Mouse (Mus musculus) heart, postnatal 0 days (tissue): ENCODE data around the gene Clk2. TPM values are rescaled to one million over a fixed set of nuclear protein-coding genes. Genes with fewer than 3 reads are reported as not detected.
A peak's percentile ranks its signal among the peaks of the same experiment; 100 is the strongest.

ENCODE experiments used
- ATAC-seq: fragments of 200-750 bp; cut with Nextera tagmentation; 2 replicates; pipeline ENCODE4 v1.8.0; 2017; ENCODE audit warnings: low read depth, moderate number of reproducible peaks, moderate library complexity; ENCODE audit not compliant: insufficient read depth
- DNase-seq: peaks from one replicate; pipeline ENCODE4 v3.0.0-alpha.2; 2016; ENCODE audit warnings: low spot score
- H3K27ac ChIP-seq: fragments of 300-500 bp; sonication (generic); 2 replicates; pipeline ENCODE4 v1.5.1; 2014; ENCODE audit warnings: low read depth, mild to moderate bottlenecking
- H3K27me3 ChIP-seq: fragments of 300-500 bp; sonication (generic); 2 replicates; pipeline ENCODE4 v1.6.1; 2014; ENCODE audit warnings: low read length, mixed read lengths; ENCODE audit not compliant: control insufficient read depth, insufficient read depth
- H3K36me3 ChIP-seq: fragments of 300-500 bp; sonication (generic); replicated peaks from 2 replicates; pipeline ENCODE4 v1.6.1; 2014; ENCODE audit warnings: low read length, mixed read lengths; ENCODE audit not compliant: control insufficient read depth, insufficient read depth
- H3K4me1 ChIP-seq: fragments of 300-500 bp; sonication (generic); 2 replicates; pipeline ENCODE4 v1.6.1; 2014; ENCODE audit warnings: antibody characterized with exemption; ENCODE audit not compliant: control insufficient read depth, insufficient read depth
- H3K4me2 ChIP-seq: fragments of 300-500 bp; sonication (generic); 2 replicates; pipeline ENCODE4 v1.6.1; 2014; ENCODE audit warnings: low read depth, mild to moderate bottlenecking, low read length, moderate library complexity
- H3K4me3 ChIP-seq: fragments of 300-500 bp; sonication (generic); 2 replicates; pipeline ENCODE4 v1.5.1; 2014; ENCODE audit warnings: low read depth, low read length
- H3K9ac ChIP-seq: fragments of 300-500 bp; sonication (generic); replicated peaks from 2 replicates; pipeline ENCODE4 v1.6.1; 2014; ENCODE audit warnings: low read depth, low read length, mixed read lengths
- H3K9me3 ChIP-seq: fragments of 300-500 bp; sonication (generic); replicated peaks from 2 replicates; pipeline ENCODE4 v1.6.1; 2016; ENCODE audit warnings: low read length; ENCODE audit not compliant: control insufficient read depth
- CTCF ChIP-seq: IDR thresholded peaks from 2 replicates; pipeline ENCODE4 v1.5.1; 2016; ENCODE audit warnings: antibody characterized with exemption, control low read depth, low read depth
- EP300 ChIP-seq: IDR thresholded peaks from 2 replicates; pipeline ENCODE4 v1.6.1; 2016; ENCODE audit warnings: antibody characterized with exemption, low read depth
- WGBS: fragments of 180-500 bp; shearing (Covaris S2); extraction: QIAGEN DNeasy Blood & Tissue Kit; methylation state at CpG from one replicate; pipeline ENCODE4 v1.1.7; 2014; 5-methylcytosine and 5-hydroxymethylcytosine counted together
- polyA plus RNA-seq: library from polyadenylated mRNA; unstranded; fragments of >200 nt; fragmentation: Nextera tagmentation; extraction: Ambion mirVana; gene quantifications from 2 replicates; pipeline ENCODE4 v1.2.1, GENCODE M21; 2015
- total RNA-seq: library from RNA; depleted of rRNA; stranded (reverse); fragments of >200 nt; gene quantifications from 2 replicates; pipeline ENCODE4 v1.2.3, GENCODE M21; 2014; ENCODE audit warnings: low replicate concordance

The Clk2 gene
- total and polyA plus RNA-seq, 2 experiments from 2014 or later, result 8.5 to 22.7 TPM

DNA sequence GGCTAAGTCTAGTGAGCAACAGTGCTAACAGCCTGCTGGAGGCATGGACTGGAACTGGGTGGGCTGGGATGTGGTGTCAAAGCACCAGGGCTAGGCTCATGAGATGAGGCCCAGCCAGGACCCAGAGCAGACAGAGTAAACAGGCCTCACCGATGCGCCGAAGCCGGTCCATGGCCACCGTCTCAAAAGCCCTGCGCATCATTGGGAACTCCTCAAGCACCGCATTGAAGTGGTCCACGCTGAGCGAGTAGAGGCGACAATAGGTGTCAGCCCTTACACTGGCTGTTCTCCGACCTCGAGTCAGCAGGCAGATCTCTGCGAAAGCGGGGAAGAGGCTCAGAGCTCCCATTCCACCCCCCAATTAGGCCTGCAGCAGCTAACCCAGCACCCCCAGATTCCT lies 16.0 kb upstream of the Clk2 start:
- H3K9ac ChIP-seq, result no peak overlapping the region
- H3K4me1 ChIP-seq, result no peaks in the 10 kb centered on the region
- WGBS, result 79% methylated on average over 14 of the region's 14 CpGs
- no peaks in the 10 kb centered on the region for H3K36me3 ChIP-seq
- H3K4me2 ChIP-seq, result no peak overlapping the region
- peaks cover 57% of the 10 kb centered on the region for H3K27me3 ChIP-seq
- H3K4me3 ChIP-seq, result no peak overlapping the region
- TF ChIP-seq CTCF, result no peak
- TF ChIP-seq EP300, result no peak
- H3K9me3 ChIP-seq, result no peaks in the 10 kb centered on the region
- no peak overlapping the region for H3K27ac ChIP-seq
- ATAC-seq, result no peak
- no peak for DNase-seq

DNA sequence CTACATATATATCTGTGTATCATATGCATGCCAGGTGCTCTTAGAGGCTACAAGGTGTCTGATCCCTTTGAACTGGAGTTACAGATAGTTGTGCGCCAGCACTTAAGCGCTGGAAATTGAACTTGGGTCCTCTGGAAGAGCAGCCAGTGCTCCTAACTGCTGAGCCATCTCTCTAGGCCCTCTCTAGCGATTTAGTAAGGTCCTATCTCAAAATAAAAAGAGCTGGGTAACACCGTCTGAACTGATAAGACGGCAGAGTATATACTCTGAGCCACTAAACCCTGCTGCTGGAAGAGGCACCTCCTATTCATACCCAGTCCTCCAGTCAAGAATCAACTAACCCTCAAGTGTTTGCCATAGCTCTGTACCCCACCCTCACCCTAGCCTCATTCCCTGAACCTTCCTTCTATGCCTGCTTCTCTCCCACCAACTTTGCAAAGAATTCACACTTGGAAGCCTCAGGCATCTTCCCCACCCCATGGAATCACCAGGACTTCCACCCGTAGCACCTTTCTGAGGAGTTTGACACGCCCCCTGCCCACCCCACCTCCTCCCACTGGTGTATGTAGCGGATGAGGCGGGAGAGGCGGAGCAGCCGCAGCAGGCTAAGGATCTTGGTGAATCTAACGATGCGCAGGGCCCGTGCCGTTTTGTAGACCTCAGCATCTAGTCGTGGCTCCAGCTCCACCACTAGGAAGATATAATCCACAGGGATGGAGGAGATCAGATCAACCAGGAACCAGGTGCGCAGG lies 12.3 kb upstream of the Clk2 start:
- ATAC-seq (no peak), DNase-seq (no peak)
- Histone ChIP-seq H3K27me3 (peaks cover 42% of the 10 kb centered on the region), H3K27ac (no peak overlapping the region), H3K4me3 (no peak overlapping the region), H3K4me1 (no peaks in the 10 kb centered on the region), H3K36me3 (no peaks in the 10 kb centered on the region), H3K4me2 (no peak overlapping the region), H3K9me3 (no peaks in the 10 kb centered on the region), H3K9ac (no peak overlapping the region)
- WGBS, result 50% methylated on average over 17 of the region's 17 CpGs
- no peak for TF ChIP-seq EP300
- TF ChIP-seq CTCF, result no peak

DNA sequence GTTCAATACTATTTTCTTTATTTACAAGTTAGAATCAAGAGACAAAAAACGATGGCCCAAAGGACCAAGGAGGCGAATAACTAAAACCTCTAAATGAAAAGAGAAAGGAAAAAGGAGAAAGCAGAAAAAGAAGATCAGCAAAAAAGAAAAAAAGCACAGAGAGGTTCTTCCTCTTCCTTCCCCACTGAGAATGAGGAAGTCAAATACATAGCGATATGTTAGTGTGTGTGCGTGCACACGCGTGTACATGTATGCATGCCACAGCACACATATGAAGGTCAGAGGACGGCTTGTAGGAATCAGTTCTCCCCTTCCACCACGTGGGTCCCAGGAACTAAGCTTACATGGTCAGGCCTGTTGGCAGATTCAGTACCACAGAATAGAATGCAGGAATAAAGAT lies 7.6 kb upstream of the Clk2 start:
- 80% methylated on average over 8 of the region's 8 CpGs for WGBS
- no peak for TF ChIP-seq EP300
- no peak for TF ChIP-seq CTCF
- no peak overlapping the region for H3K27ac ChIP-seq
- ATAC-seq (no peak), DNase-seq (no peak)
- H3K27me3 ChIP-seq, result peaks cover 23% of the 10 kb centered on the region
- no peak overlapping the region for H3K4me2 ChIP-seq
- no peaks in the 10 kb centered on the region for H3K9me3 ChIP-seq
- H3K4me1 ChIP-seq, result peaks cover 6% of the 10 kb centered on the region; the same call in 1 of the 2 replicates
- no peak overlapping the region for H3K4me3 ChIP-seq
- H3K36me3 ChIP-seq, result no peaks in the 10 kb centered on the region
- H3K9ac ChIP-seq, result no peak overlapping the region

DNA sequence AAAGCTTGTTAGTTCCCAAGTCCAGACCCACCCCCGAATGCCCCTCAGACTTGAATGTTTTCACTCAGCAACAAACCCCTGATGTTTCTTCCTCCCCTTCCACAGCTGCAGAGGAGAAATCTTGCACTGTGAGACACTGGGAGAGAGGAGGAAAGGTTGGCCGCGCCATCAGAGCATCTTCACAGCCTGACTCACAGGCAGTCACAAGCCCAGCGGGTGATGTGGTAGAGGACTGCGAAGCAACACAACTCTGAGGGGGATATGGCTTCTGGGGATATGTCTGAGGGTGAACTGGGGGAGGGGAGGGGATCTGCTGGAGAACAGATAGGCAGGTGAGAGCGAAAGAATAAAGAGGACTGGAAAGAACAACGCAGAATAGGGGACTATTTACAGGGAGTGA lies 5.9 kb upstream of the Clk2 start:
- H3K4me3 ChIP-seq, result no peak overlapping the region
- H3K4me1 ChIP-seq, result peaks cover 6% of the 10 kb centered on the region; the same call in 1 of the 2 replicates
- 16% methylated on average over 7 of the region's 7 CpGs for WGBS

DNA sequence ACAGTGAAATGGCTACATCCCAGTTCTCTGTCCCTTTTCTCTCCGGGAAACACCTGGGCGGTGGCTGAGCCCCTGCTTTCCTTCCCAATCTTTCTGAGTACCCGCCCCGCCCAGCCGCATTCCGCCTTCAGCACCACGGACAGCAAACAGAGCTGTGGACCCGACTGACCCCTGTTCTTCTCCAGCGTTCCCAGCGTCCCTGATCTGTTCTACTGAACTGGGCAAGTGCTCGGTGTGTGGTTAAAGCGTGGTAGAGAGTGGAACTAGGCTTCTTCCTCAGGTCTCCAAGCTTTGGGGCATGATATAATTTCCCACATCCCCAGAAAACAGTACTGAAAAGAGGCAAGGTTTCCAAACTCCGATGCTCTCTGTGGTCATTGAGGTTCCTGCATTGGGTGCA lies 5.4 kb upstream of the Clk2 start:
- no peaks in the 10 kb centered on the region for H3K9me3 ChIP-seq
- H3K36me3 ChIP-seq, result no peaks in the 10 kb centered on the region
- H3K4me2 ChIP-seq, result peak overlapping the region; percentile 96
- ATAC-seq (peak; percentile 34; the same call in 1 of the 2 replicates), DNase-seq (peak; percentile 25)
- TF ChIP-seq CTCF (no peak), EP300 (no peak)
- peaks cover 16% of the 10 kb centered on the region for H3K27me3 ChIP-seq
- H3K27ac ChIP-seq, result no peak overlapping the region
- under 1% methylated on average over 13 of the region's 13 CpGs for WGBS
- H3K4me3 ChIP-seq, result peak overlapping the region; percentile 54
- no peak overlapping the region for H3K9ac ChIP-seq
- peaks cover 11% of the 10 kb centered on the region; the same call in 1 of the 2 replicates for H3K4me1 ChIP-seq

More for the DNA sequence above, 5.9 kb upstream of the Clk2 start:
- Histone ChIP-seq H3K9me3 (no peaks in the 10 kb centered on the region), H3K9ac (no peak overlapping the region), H3K27ac (no peak overlapping the region), H3K36me3 (no peaks in the 10 kb centered on the region), H3K4me2 (no peak overlapping the region), H3K27me3 (peaks cover 16% of the 10 kb centered on the region)
- TF ChIP-seq EP300 (no peak), CTCF (no peak)
- no peak for ATAC-seq
- DNase-seq, result no peak
